Mouse (Mus musculus): Measurements from ENCODE around the gene Xrcc1. TPM values are rescaled to one million over a fixed set of nuclear protein-coding genes. Genes with fewer than 3 reads are reported as not detected.

Gene Xrcc1
- polyA plus RNA-seq, 1 experiment from 2014 or later, result 174 TPM

GRCm38 (mm10) chr7:24599211-24600067, 53.4 kb downstream of the Xrcc1 start:
- no peak for DNase-seq (ENCODE audit: extremely low spot score, low spot score)
- no peak overlapping the region for H3K4me3 ChIP-seq
- 76% methylated on average over 15 of the region's 15 CpGs for WGBS
- H3K36me3 ChIP-seq (replicated peaks), result no peaks in the 10 kb centered on the region
- peaks cover 20% of the 10 kb centered on the region for H3K4me1 ChIP-seq
- H3K27me3 ChIP-seq (ENCODE audit: poor library complexity, severe bottlenecking), result peaks cover 18% of the 10 kb centered on the region
- H3K27ac ChIP-seq, result no peak overlapping the region
- H3K9me3 ChIP-seq, result no peaks in the 10 kb centered on the region

GRCm38 (mm10) chr7:24600941-24601597, 55.0 kb downstream of the Xrcc1 start:
- Histone ChIP-seq H3K27me3 (ENCODE audit: poor library complexity, severe bottlenecking) (peaks cover 1% of the 10 kb centered on the region), H3K4me3 (peak overlapping the region; percentile 34), H3K9me3 (no peaks in the 10 kb centered on the region), H3K4me1 (peaks cover 11% of the 10 kb centered on the region; the same call in 1 of the 2 replicates), H3K36me3 (replicated peaks) (no peaks in the 10 kb centered on the region), H3K27ac (peak overlapping the region; percentile 58)
- peak; percentile 90 for DNase-seq (ENCODE audit: extremely low spot score, low spot score)
- WGBS, result 8% methylated on average over 13 of the region's 13 CpGs

GRCm38 (mm10) chr7:24605561-24605960, 59.5 kb downstream of the Xrcc1 start:
- H3K27ac ChIP-seq, result no peak overlapping the region
- H3K36me3 ChIP-seq (replicated peaks), result no peaks in the 10 kb centered on the region
- H3K9me3 ChIP-seq, result no peaks in the 10 kb centered on the region; the same call in 1 of the 2 replicates
- no peak for DNase-seq (ENCODE audit: extremely low spot score, low spot score)
- no peak overlapping the region for H3K4me3 ChIP-seq
- WGBS, result 91% methylated on average over 7 of the region's 7 CpGs
- H3K4me1 ChIP-seq, result peaks cover 16% of the 10 kb centered on the region
- peaks cover 34% of the 10 kb centered on the region for H3K27me3 ChIP-seq (ENCODE audit: poor library complexity, severe bottlenecking)

- no peaks in the 10 kb centered on the region; the same call in 1 of the 2 replicates for H3K9me3 ChIP-seq
- DNase-seq (ENCODE audit: extremely low spot score, low spot score), result no peak
- H3K27ac ChIP-seq, result no peak overlapping the region
- H3K4me3 ChIP-seq, result no peak overlapping the region
- H3K36me3 ChIP-seq (replicated peaks), result no peaks in the 10 kb centered on the region
- WGBS, result 84% methylated on average over 7 of the region's 7 CpGs
- peaks cover 38% of the 10 kb centered on the region for H3K27me3 ChIP-seq (ENCODE audit: poor library complexity, severe bottlenecking)
- H3K4me1 ChIP-seq, result peaks cover 21% of the 10 kb centered on the region
Observed at GRCm38 (mm10) chr7:24606046-24606445, 60.0 kb downstream of the Xrcc1 start.

- Histone ChIP-seq H3K4me1 (peaks cover 25% of the 10 kb centered on the region), H3K36me3 (replicated peaks) (no peaks in the 10 kb centered on the region), H3K4me3 (no peak overlapping the region), H3K9me3 (no peaks in the 10 kb centered on the region; the same call in 1 of the 2 replicates), H3K27me3 (ENCODE audit: poor library complexity, severe bottlenecking) (peaks cover 58% of the 10 kb centered on the region), H3K27ac (no peak overlapping the region)
- DNase-seq (ENCODE audit: extremely low spot score, low spot score), result no peak
- WGBS, result 49% methylated on average over 6 of the region's 6 CpGs
Observed at GRCm38 (mm10) chr7:24608017-24608416, 61.9 kb downstream of the Xrcc1 start.

- DNase-seq (ENCODE audit: extremely low spot score, low spot score), result no peak
- H3K27me3 ChIP-seq (ENCODE audit: poor library complexity, severe bottlenecking), result peaks cover 64% of the 10 kb centered on the region
- 79% methylated on average over 8 of the region's 8 CpGs for WGBS
Observed at GRCm38 (mm10) chr7:24608561-24608960, 62.5 kb downstream of the Xrcc1 start.

GRCm38 (mm10) chr7:24610144-24610878, 64.2 kb downstream of the Xrcc1 start, which contains the start of gene Phldb3:
Gene Phldb3 (plus strand): TSS chr7:24610763.
- 3% methylated on average over 27 of the region's 27 CpGs for WGBS
- peak within 1 kb of the TSS; percentile 55 for H3K4me3 ChIP-seq
- peaks cover 27% of the 10 kb centered on the region for H3K4me1 ChIP-seq
- DNase-seq (ENCODE audit: extremely low spot score, low spot score), result no peak
- H3K27me3 ChIP-seq (ENCODE audit: poor library complexity, severe bottlenecking), result peaks cover 77% of the 10 kb centered on the region
- no peaks in the 10 kb centered on the region; the same call in 1 of the 2 replicates for H3K9me3 ChIP-seq
- no peaks in the 10 kb centered on the region for H3K36me3 ChIP-seq (replicated peaks)
- H3K27ac ChIP-seq, result 0 out of 2 replicates have a peak within 1 kb of the TSS, but pooled peaks have one; percentile 25

More at GRCm38 (mm10) chr7:24608561-24608960, 62.5 kb downstream of the Xrcc1 start:
- no peak overlapping the region for H3K4me3 ChIP-seq
- H3K36me3 ChIP-seq (replicated peaks), result no peaks in the 10 kb centered on the region
- H3K27ac ChIP-seq, result no peak overlapping the region
- no peaks in the 10 kb centered on the region; the same call in 1 of the 2 replicates for H3K9me3 ChIP-seq
- peaks cover 27% of the 10 kb centered on the region for H3K4me1 ChIP-seq

GRCm38 (mm10) chr7:24610879-24611494, 64.9 kb downstream of the Xrcc1 start:
- Histone ChIP-seq H3K9me3 (no peaks in the 10 kb centered on the region; the same call in 1 of the 2 replicates), H3K27ac (0 out of 2 replicates have a peak overlapping the region, but pooled peaks have one; percentile 25), H3K27me3 (ENCODE audit: poor library complexity, severe bottlenecking) (peaks cover 77% of the 10 kb centered on the region), H3K4me1 (peaks cover 27% of the 10 kb centered on the region), H3K4me3 (peak overlapping the region; percentile 55), H3K36me3 (replicated peaks) (no peaks in the 10 kb centered on the region)
- WGBS, result under 1% methylated on average over 36 of the region's 36 CpGs
- DNase-seq (ENCODE audit: extremely low spot score, low spot score), result peak; percentile 77

- peaks cover 77% of the 10 kb centered on the region for H3K27me3 ChIP-seq (ENCODE audit: poor library complexity, severe bottlenecking)
- WGBS, result 13% methylated on average over 7 of the region's 7 CpGs
- H3K4me1 ChIP-seq, result peaks cover 27% of the 10 kb centered on the region
- H3K9me3 ChIP-seq, result no peaks in the 10 kb centered on the region; the same call in 1 of the 2 replicates
- no peaks in the 10 kb centered on the region for H3K36me3 ChIP-seq (replicated peaks)
- no peak for DNase-seq (ENCODE audit: extremely low spot score, low spot score)
- no peak overlapping the region for H3K27ac ChIP-seq
- peak overlapping the region; percentile 55 for H3K4me3 ChIP-seq
Observed at GRCm38 (mm10) chr7:24611709-24612108, 65.6 kb downstream of the Xrcc1 start.

GRCm38 (mm10) chr7:24612308-24612910, 66.3 kb downstream of the Xrcc1 start:
- Histone ChIP-seq H3K4me3 (peak overlapping the region; percentile 36), H3K36me3 (replicated peaks) (no peaks in the 10 kb centered on the region), H3K9me3 (no peaks in the 10 kb centered on the region; the same call in 1 of the 2 replicates), H3K27me3 (ENCODE audit: poor library complexity, severe bottlenecking) (peaks cover 73% of the 10 kb centered on the region), H3K4me1 (peaks cover 27% of the 10 kb centered on the region), H3K27ac (no peak overlapping the region)
- peak; percentile 36 for DNase-seq (ENCODE audit: extremely low spot score, low spot score)
- WGBS, result 3% methylated on average over 27 of the region's 27 CpGs

- WGBS, result 80% methylated on average over 13 of the region's 13 CpGs
- H3K9me3 ChIP-seq, result peaks cover 7% of the 10 kb centered on the region; the same call in 1 of the 2 replicates
- no peak for DNase-seq (ENCODE audit: extremely low spot score, low spot score)
- no peak overlapping the region for H3K4me3 ChIP-seq
- no peaks in the 10 kb centered on the region for H3K36me3 ChIP-seq (replicated peaks)
- H3K27ac ChIP-seq, result no peak overlapping the region
- H3K27me3 ChIP-seq (ENCODE audit: poor library complexity, severe bottlenecking), result peaks cover 51% of the 10 kb centered on the region
- H3K4me1 ChIP-seq, result peaks cover 27% of the 10 kb centered on the region
Observed at GRCm38 (mm10) chr7:24614816-24615215, 68.7 kb downstream of the Xrcc1 start.
